Mouse (Mus musculus) c-Kit-positive CD71-positive TER-119-negative erythroid progenitor cells, embryonic 14.5 days (primary cell): Measurements from ENCODE around the gene Lim2.
"Not testable (repeated sequence)": the region's sequence is repeated elsewhere in the genome, so short reads cannot be mapped to it uniquely, and the experiment has no call there.

ENCODE experiments used
- DNase-seq: peaks from one replicate; pipeline ENCODE4 v3.0.0-alpha.2; 2013; ENCODE audit warnings: low read depth

Gene Lim2

GRCm38 (mm10) chr7:43427406-43427805 is at the start of gene Lim2:
Lim2 (plus strand) TSS chr7:43427670.
- DNase-seq: no peak

GRCm38 (mm10) chr7:43378226-43378625 is 49.2 kb upstream of the Lim2 start:
- no peak for DNase-seq

DNA sequence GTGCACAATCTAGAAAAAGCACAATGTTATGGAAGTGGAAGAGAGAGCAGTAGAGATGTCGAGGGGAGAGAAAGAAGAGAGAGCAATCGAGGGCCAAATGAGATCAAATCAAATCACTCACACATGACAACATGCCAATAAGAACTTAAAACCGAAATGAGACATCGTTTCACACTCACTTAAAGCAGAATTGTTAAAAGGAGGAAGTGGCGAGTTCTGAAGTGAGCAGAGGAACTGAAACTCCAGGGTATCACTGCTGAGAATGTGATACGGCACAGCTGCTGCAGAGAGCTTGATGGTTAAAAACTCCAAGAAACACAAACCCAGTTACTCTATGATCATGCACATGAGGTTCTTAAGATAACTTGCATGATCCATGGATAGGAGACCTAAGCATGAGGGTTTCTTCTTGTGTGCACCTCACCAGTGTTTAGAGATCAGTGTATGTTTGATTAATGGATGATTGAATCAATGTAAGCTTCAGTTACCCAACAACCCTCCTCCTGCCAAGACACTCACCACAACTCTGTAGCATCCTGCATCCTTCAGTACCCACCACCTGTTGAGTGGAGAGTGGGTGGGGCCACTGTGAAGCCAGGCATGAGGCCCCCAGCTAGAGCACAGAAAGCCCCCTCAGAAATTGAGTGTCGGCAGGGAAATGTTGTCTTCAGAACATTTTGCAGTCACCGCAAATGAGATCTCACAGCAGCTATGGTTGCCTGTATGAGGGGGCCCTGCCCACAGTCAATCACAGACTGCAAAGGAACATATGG is 34.9 kb upstream of the Lim2 start:
- DNase-seq: no peak

- no peak for DNase-seq
Observed at GRCm38 (mm10) chr7:43399501-43399900, 28.0 kb upstream of the Lim2 start.

DNA sequence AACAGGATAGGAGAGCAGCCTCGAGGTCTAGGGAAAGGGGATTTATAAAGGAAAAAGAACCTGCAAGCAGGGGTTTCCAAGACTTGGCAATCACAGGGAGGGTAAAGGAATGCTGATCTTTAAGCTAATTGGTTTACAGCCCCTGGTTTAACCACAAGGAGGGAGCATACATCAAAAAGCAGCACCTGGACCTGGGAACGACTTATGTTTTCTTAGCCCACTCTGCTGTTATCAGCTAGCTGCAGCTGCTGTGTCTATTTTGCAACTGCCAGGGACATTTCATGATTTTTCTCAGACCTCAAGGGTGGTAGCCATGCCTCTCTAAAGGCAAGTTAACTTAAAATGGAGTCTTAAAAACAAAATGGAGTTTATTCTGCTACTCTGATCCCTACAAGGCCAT is 24.8 kb upstream of the Lim2 start:
- DNase-seq: no peak

- DNase-seq: no peak
Observed at GRCm38 (mm10) chr7:43407573-43407972, 19.9 kb upstream of the Lim2 start.

- no peak for DNase-seq
Observed at GRCm38 (mm10) chr7:43408131-43408553, 19.3 kb upstream of the Lim2 start, which contains the start of gene Siglecg. Siglecg (plus strand) TSS chr7:43408204.

GRCm38 (mm10) chr7:43409084-43409483 is 18.4 kb upstream of the Lim2 start:
- DNase-seq: no peak

DNA sequence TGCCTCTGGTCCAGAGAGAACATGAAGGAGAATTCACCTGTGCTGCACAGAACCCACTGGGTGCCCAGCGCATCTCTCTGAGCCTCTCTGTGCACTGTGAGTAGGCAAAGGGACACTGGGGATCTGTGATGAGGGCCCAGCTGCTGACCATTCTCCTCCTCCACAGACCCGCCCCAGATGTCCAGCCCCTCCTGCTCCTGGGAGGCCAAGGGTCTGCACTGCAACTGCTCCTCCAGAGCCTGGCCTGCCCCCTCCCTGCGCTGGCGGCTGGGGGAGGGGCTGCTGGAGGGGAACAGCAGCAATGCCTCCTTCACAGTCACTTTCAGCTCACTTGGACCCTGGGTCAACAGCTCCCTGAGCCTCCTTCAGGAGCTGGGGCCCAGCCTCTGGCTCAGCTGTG is 15.7 kb upstream of the Lim2 start:
- DNase-seq: not testable (repeated sequence)

- DNase-seq: no peak
Observed at GRCm38 (mm10) chr7:43417298-43417697, 10.2 kb upstream of the Lim2 start.

DNA sequence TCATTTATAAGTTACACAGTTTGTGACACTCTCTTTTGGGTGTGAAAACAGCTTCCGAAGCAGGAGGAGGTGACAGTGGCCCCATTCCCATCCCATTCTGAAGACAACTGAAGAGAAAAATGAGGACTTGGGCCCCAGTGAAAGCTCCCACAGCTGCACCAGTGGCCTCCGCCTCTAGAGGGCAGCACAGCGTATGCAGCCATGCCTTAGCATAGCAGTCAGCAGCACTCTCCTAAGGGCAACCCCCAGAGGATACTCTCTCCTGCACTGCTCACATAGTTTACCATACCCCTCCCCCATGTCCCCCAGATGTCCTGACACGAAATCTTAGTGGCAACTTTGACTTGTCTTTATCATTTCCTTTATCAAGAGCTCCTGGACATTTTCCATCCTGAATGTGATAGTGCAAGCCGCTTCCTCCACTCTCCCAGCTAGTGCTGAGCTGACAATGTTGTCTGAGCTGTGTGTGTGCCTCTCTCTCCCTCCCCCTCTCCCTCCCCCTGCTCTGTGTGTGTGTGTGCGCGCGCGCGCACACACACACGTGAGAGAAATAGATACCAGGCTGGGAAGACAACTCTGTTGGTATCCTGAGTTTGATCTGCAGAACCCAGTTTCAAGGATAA is 4.4 kb upstream of the Lim2 start:
- DNase-seq: peak; percentile 51

GRCm38 (mm10) chr7:43423991-43424625 is 3.4 kb upstream of the Lim2 start:
- DNase-seq: no peak

DNA sequence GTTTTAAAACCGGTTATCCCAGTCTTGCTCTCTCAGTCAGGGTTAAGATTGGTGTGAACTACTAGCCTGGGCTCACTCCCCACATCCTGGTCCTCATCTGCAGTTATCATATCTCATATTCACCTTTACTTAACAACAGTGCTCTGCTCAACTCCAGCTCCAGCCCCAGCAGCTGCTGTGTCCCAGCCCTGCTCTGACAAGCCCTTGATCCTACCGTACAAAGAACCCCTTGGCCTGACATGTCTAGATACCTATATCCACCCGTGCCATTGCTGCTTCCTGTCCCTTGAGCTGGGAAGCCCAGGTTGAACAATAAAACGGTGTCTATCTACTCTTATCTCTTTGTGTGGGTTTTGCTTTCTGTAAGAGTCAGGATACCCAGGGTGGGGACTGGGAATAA is 2.0 kb downstream of the Lim2 start:
- DNase-seq: no peak

DNA sequence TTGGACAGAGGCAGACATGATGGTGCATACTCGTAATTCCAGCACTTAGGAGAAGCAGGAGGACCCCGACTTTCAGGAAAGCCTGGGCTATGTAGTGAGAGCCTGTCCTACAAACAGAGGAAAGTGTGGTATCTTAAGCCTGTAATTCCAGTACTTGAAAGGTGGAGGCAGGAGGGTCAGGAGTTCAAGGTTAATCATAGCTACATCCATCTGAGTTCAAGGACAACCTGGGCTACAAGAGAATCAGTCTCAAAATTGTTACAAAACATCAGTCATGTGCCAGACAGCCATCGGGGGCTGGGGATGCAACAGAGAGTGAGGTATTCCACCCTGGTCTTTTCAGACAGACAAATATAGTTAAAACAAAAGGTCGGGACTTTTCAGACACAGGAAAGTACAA is 5.4 kb downstream of the Lim2 start:
- no peak for DNase-seq

- no peak for DNase-seq
Observed at GRCm38 (mm10) chr7:43434676-43435075, 7.2 kb downstream of the Lim2 start.

GRCm38 (mm10) chr7:43436341-43437255 is 9.1 kb downstream of the Lim2 start, which contains the start of gene Nkg7:
Nkg7 (plus strand) TSS chr7:43437073.
- DNase-seq: no peak

DNA sequence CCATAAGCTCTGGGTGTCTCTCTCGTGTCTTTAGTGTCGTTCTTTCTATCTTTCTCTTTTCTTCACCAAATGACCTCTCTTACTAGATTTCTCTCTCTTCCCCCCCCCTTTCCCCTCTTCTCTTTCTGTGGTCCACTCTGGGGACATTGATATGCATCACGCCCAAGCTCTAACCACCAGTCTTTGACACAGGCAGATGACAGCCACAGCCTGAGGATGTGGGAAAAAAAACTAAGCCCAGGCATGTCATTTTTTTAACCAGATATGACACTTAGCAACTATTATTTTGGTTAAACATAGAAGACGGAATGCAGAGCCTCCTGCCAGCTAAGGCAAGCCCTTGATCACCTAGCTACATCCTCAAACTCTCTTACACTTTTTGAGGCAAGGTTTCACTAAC is 11.1 kb downstream of the Lim2 start:
- DNase-seq: no peak

DNA sequence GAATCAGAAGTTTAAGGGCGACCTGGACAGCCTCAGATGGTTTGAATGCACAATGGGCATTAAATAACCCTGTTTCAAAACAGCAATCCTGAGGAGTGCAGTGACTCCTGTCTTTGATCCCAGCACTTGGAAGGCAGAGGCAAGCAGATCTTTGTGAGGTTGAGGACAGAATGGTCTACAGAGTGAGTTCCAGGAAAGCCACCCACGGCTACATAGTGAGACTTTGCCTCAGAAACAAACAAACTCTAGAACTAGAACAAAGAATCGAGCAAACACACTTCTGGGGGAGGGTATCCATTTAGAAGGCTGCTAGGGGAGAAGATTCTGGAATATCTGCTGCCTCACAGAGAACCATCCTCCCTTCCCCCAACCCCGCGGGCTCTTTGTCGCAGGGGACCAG is 13.0 kb downstream of the Lim2 start, which contains the start of gene Cldnd2:
Gene Cldnd2, plus strand, starts transcription at position 301 of the 400 bp plus-strand sequence.
- DNase-seq: no peak

DNA sequence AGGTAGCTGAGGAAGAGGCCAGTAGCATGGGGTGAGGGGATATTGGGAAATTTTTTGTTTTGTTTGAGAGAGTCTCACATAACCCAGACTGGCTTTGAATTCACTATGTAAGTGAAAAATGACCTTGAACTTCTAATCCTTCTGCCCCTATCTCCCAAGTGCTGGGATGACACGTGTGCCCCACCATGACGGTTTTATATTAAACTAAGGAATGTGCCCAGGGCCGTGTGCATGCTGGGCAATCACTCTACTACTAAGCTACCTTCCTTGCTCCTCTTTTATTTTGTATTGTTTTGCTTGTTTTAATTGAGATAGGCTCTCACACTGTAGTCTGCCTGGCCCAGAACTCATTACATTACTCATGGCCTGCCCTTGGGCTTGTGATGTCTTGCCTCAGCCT is 13.6 kb downstream of the Lim2 start:
- DNase-seq: no peak

DNA sequence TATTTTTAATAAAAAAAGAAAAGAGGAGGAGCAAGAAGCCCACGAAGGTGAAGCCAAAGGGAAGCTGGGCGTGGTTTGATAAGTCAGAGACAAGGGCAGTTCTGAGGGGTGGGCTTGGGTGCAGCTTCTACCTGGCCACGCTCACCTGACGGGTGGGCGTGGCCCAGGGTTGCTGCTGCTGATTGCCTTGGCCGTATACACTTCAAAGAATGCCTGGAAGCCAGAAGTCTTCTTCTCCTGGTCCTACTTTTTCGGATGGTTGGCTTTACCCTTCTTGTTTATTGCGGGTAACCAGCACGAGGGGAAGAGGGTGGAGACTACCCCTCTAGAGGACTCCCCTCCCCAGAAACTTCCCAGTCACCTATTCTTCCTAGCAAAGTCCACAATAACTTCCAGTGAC is 15.2 kb downstream of the Lim2 start:
- no peak for DNase-seq

GRCm38 (mm10) chr7:43443126-43443916 is 15.9 kb downstream of the Lim2 start:
- peak; percentile 49 for DNase-seq
